Mouse (Mus musculus) adrenal gland, adult 8-10 months (tissue): Measurements from ENCODE around the gene Gla. TPM values are rescaled to one million over a fixed set of nuclear protein-coding genes. Genes with fewer than 3 reads are reported as not detected.

ENCODE experiments used
- DNase-seq: peaks from one replicate; pipeline ENCODE4 v3.0.0; 2022
- total RNA-seq, 4 experiments: library from RNA; stranded (reverse); gene quantifications; 2 replicates each; pipeline ENCODE4 v1.2.4; 2022

Gene Gla
- 10 to 100 TPM; 13.5 to 20.7 (median 14.0) TPM for total RNA-seq

DNA sequence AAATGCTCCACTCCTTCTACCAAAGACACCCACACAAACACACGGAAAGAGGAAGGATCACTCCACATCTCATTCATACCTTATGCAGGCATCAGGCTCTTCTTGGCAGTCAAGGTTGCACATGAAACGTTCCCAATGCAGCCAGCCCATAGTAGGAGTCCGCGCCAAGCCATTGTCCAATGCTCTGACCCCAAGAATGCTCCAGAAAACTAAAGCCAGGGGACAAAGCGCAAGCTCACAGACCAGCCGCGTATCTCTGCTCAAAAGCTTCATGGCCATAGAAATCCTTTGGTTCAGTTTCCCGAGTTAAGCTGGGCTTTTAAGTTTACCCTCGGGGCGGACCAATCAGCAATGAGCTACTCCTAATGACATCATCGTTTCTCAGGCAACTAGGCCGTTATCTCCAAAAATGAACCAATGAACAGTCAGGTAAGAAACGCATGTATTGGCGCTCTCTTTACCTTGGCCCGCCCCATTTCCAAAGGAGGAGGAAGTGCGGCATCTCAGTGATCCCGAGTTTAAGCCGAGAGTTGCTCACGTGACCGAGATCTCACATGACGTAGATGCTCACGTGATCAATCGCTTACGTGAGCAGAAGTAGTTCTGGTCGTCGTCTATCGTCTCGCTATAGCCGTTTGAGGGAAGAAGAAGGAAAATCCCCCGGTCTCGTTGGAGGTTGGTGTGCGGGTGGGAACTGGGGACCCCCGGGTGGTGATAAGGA, at the start of gene Gla, which contains the start of gene Hnrnph2:
TSS of gene Gla (minus strand) at position 467 of the 721 bp plus-strand sequence.
TSS of gene Hnrnph2 (plus strand) at position 521 of the 721 bp plus-strand sequence.
- DNase-seq = peak; percentile 89

GRCm38 (mm10) chrX:134648031-134648692, 47.2 kb upstream of the Gla start:
- peak; percentile 36 for DNase-seq

DNA sequence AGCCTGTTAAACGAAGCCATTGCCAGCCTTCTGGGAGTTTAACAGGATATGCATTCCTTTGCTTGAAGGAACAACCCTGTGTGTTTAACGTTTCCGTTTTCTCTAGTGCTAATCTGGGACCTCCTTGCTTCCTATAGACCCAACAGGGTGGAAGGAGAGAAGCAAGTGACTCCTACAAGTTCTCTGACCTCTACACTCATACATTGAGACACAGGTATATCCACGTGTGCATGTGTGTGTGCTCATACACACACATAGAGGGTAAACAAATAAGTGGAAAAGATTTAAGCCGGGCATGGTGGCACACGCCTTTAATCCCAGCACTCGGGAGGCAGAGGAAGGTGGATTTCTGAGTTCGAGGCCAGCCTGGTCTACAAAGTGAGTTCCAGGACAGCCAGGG, 46.5 kb upstream of the Gla start:
- no peak for DNase-seq

DNA sequence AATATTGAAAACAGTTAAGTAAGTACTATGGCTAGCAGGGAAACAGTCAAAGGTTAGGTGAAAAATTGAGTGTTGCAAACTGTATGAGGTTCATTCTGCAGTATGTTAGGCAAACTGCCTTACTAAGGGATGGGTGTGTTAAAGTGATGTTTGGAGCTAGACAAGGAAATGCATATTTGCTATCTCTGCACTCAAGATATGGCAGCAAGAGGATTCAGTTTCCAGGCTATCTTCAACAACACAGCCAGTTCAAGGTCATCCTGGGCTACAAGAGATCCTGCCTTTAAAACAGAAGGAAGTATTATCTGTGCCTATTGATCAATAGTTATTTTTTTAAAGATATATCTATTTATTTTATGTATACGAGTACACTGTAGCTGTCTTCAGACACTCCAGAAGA, 45.4 kb upstream of the Gla start:
- no peak for DNase-seq

- no peak for DNase-seq
Observed at GRCm38 (mm10) chrX:134641000-134641760, 40.3 kb upstream of the Gla start.

DNA sequence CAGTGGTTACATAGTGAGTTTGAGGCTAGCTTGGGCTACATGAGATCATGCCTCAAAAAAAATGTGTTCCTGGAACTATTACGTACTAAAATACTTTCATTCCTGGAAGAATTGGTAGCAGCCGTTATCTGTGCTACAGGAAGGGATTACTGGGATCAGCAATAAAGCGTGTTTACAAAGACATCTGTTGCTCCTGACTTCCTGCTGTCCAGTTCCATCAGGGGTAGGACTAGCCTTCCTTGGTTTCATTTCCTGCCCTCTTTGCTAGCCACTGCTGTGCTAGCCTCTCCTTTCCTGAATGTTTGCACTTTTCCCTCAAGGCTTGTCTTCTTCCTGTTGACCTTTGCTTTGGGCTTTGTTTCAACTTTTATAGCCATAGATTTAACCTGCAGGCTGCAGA, 34.9 kb upstream of the Gla start:
- no peak for DNase-seq

DNA sequence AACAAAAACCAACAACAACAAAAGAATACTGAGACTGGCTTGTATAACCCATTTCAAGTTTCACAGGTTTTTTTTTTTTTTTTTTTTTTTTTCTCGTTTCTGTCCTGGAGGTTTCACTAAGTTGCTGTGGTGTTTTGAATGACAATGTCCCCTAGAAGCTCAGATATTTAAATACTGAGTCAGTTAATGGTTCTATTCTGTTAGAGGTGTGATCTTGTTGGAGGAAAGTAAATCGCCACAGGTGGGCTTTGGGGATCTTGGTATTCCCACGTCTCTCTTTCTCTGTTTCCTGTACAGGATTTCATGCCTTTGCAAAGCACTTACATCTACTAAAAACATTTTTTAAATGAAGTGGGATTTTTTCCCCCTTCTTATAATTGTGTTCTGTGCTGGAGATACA, 34.2 kb upstream of the Gla start:
- no peak for DNase-seq

- no peak for DNase-seq
Observed at GRCm38 (mm10) chrX:134632710-134633109, 31.8 kb upstream of the Gla start.

DNA sequence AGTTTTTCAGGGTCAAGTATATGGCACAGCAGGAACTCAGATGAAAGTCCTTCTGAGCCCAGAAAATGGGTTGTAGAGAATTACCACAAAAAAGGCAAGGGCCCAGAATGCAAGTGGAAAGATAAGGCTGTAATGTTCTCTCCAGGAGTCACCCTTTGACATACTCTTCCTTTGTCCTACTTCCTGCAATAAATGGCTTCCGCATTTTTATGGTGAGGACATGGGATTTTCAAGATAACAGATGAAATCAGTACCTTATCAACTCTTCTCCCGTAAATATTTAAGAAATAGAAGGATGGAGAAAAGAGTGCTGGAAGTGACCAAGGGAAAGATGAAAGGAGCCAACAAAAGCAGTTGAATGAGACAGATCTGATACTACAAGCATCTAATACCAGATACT, 27.3 kb upstream of the Gla start:
- DNase-seq = no peak

GRCm38 (mm10) chrX:134623350-134623749, 22.4 kb upstream of the Gla start:
- DNase-seq = no peak

DNA sequence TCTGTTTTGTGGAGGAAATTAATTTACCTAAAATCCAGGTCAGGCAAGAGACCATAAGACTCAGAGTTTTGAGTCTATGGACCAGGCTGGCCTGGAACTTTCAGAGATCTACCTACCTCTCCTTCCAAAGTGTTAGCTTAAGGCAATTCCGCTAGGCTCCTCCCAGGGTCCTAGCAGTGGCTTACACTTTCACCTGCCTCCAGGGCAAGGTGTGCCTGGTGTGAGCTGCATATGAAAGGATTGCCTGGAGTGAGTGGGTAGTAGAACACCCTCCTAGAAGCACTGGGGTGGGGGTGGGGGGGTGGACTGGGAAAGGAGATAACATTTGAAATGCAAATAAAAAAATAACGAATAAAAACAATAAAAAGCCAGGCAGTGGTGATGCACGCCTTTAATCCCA, 20.8 kb upstream of the Gla start:
- DNase-seq = no peak

DNA sequence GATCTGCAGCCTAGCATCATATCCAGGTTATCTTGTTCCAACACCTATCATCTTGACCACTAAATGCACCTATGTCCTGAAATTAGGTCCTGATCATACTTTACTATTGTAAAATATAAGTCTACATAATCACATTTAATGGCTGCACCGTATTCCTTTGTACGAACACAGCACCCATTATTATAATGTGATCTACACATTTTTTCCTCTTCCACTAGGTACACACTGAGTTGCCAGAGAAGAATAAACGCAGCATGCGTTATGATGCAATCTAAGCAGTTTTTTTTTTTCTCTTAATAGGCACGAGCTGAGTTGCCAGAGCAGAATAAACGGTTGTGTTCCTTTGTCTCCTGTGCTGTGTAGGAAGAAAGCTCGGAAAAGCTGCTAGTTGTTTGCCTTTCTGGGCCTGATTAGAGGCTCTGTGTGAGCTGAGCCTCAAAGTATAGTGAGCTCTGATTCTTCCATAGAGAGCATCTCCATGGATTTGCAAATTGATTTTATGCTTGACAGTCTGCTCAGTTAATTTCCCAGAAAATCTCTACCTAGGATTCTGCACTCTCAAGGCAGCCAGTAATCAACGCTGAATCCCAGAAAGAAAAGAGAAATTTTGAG, 19.4 kb upstream of the Gla start:
- no peak for DNase-seq

DNA sequence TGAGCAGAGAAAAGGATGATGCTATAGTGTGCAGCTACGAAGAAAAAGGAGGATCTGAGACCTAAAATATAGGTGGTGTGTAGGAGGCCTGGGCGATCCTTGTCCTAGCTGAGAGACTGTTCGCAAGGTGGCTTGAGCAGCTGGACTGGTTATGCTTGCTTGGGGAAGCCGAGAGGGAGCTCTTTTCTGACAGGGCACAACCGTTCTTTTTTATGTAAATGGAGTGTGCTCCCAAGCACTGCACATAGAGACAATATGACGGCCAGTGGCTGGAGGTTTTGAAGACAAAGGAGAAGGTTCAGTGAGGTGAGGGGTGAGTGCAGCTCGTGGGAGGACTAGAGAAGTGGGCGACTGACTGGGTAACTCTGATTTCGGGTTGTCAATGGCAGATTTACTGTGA, 18.8 kb upstream of the Gla start:
- no peak for DNase-seq

- no peak for DNase-seq
Observed at GRCm38 (mm10) chrX:134614306-134614705, 13.4 kb upstream of the Gla start.

DNA sequence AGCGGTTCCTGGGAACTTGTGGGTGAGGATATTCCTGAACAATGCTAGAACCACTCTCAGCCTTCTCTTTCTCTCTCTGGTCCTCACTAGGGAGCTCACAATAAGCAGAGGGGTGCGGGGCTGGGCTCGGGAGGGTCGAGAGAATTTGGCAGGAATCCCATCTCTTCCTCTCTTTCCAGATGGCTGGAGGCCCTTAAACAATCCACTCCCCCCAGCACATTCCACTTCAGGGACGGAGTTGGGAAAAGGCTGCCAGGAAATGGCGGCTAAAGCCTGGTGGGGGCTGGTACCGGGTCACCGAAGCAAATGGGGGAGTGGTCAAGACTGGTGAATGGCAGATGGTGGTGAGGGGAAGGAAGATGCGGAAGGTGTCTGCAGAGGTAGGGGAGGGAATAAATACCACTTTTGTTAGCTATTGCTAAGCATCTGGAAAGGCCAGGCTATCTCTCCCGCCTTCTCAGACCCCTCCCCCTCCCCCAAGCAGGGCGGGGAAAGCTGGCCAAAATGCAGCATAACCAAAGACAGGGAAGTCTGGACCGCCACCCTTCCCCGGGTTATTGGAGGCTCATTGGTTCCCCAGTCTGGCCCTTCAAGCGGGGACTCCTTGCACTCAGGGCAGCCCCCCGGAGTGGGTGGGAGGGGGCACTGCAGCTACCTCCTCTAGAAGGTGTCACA, 11.5 kb upstream of the Gla start:
- peak; percentile 20 for DNase-seq

DNA sequence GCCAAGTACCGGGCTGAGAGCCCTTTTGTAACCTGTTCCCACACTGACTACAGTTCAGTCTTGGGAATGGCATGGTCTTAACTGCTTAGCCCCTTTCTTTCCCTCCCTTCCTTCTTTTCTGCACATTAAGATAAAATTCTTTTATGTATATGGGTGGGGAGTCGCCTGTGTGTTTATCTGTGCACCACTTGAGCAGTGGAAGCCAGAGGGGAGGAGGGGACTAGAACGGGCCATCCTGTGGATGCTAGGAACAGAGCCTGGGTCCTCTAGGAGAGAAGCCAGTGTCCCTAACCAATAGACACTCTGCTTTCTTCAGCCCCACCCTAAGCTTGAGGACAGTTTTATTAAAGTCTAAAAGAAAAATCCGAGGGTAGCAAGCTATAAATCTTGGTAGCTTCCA, 10.1 kb upstream of the Gla start:
- no peak for DNase-seq

- no peak for DNase-seq
Observed at GRCm38 (mm10) chrX:134609472-134609871, 8.5 kb upstream of the Gla start.

DNA sequence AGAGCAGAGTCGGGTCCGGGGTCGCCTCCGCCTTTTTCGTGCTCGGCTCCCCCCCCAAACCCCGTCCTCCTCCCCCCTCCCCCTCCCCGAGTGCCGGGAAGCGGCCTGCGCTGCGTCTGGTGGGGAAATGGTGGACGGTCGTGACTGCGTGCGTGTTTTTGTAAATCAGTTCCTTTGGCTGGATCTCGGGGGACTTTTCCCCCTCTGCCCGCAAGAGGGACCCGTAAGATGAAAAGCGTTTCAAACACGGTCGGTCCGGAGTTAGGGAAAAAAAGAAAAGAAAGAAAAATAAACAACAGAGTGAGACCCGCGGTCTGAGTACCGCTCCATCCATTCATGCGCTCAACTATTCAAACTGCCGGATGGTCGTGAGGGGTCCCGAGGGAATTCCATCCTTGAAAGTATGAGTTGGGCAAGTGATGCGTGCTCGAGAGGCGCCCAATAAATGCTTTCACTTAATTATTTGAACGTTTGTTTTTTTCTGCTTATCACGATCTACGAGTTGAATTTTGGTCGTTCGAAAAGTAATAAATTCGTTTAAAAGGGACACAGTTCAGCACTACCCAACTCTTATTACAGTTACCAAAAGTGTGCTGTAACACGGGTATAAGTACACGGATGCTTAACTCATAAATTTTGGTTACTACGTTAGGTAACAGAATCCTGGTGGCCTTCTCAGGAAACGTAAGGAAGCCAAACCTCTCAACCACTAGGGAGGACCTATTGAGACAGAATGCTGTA, 625 bp upstream of the Gla start:
- no peak for DNase-seq

- DNase-seq = no peak
Observed at GRCm38 (mm10) chrX:134599922-134600565, 881 bp downstream of the Gla start.

DNA sequence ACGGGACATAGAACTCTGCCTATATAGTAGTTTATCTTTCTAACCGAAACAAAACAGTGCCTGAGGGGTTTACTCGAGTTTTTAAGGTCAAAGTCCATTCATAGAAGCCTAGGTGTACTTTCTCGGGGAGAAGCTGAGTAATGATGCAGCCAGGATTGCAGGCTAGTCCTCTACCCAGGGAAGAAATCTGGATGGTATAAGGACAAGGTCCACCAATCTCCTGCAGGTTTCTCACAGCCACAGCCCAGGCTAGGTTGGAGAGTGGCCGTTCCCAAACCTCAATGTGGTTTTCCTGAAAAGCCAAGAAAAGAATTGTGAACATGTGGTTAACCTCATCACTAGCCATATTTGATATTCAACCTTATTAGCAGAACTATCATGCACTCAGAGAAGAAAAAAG, 11.1 kb downstream of the Gla start:
- DNase-seq = no peak

- no peak for DNase-seq
Observed at GRCm38 (mm10) chrX:134588997-134589396, 11.9 kb downstream of the Gla start.
